Mouse (Mus musculus): ENCODE results near the gene Zfand2b. TPM values are rescaled to one million over a fixed set of nuclear protein-coding genes. Genes with fewer than 3 reads are reported as not detected.

Zfand2b gene
- total and polyA plus RNA-seq, 3 experiments: 15.7 to 40.7 (median 19.5) TPM

DNA sequence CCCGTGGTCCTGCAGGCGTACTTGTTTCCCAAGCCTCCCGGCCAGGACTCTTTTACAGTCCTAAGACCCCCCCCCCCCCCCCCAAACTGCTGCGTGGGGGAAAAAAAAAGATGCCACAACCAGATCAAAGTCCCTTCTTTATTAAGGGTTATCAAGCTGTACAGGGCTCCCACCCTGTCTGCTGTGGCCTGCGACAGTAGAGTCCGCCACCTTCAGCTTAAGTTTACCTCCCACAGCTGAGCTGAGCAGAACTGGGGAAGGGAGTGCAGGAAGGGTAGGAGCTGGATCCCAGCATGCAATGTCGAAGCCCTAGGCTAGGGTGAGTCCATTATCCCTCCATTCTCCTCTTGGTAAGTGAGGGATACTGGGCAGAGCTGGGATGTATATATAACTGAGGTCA, 12.3 kb downstream of the Zfand2b start:
- H3K4me3 ChIP-seq (replicated peaks in 1 of 3; ENCODE audit: low read depth in 2 of 3, low read length in 2 of 3, poor library complexity in 1 of 3): peak overlapping the region in 1 of 3 experiments; percentile 80

GRCm38 (mm10) chr1:75181377-75181870, 13.0 kb downstream of the Zfand2b start:
- Histone ChIP-seq H3K4me3 (replicated peaks in 1 of 3; ENCODE audit: low read depth in 2 of 3, low read length in 2 of 3, poor library complexity in 1 of 3) (no peak overlapping the region), H3K79me2 (replicated peaks; ENCODE audit: control insufficient read depth, extremely low read depth, insufficient read depth, poor library complexity, severe bottlenecking) (no peaks in the 10 kb centered on the region), H3K27me3 (replicated peaks) (no peaks in the 10 kb centered on the region), H3K36me3 (replicated peaks in 1 of 2; ENCODE audit: control insufficient read depth in 1 of 2, insufficient read depth in 1 of 2, low read length in 1 of 2) (peaks cover 45 to 73% of the 10 kb centered on the region in 2 experiments), H3K4me1 (ENCODE audit: control insufficient read depth in 1 of 2, insufficient read depth in 2 of 2) (peaks cover 0 to 20% of the 10 kb centered on the region in 2 experiments; a peak in 3 of 4 replicates), H3K9ac (ENCODE audit: insufficient read depth, low read depth) (no peak overlapping the region), H3K4me2 (ENCODE audit: insufficient read depth, low read depth, poor library complexity, severe bottlenecking) (no peak overlapping the region), H3K27ac (ENCODE audit: insufficient read depth, low read depth) (no peak overlapping the region), H3K9me3 (replicated peaks; ENCODE audit: low read length) (peaks cover 3% of the 10 kb centered on the region)
- no peak for TF ChIP-seq BHLHE40 (IDR thresholded peaks at IDR 0.05; ENCODE audit: low read depth, low read length)
- TF ChIP-seq ZC3H11A (IDR thresholded peaks at IDR 0.05; ENCODE audit: low read depth, low read length): no peak
- no peak for TF ChIP-seq CHD2 (IDR thresholded peaks at IDR 0.05; ENCODE audit: low read length)
- no peak for TF ChIP-seq ZNF384 (IDR thresholded peaks at IDR 0.05; ENCODE audit: low read depth, low read length)
- TF ChIP-seq MEF2A (IDR thresholded peaks at IDR 0.05; ENCODE audit: borderline replicate concordance, low read depth, low read length): no peak
- no peak for TF ChIP-seq CTCF (conservative IDR thresholded peaks at IDR 0.05 in 1 of 2, IDR thresholded peaks at IDR 0.05 in 1 of 2; ENCODE audit: low read depth in 2 of 2, low read length in 2 of 2)
- TF ChIP-seq USF2 (conservative IDR thresholded peaks at IDR 0.05; ENCODE audit: low read depth, low read length): no peak
- TF ChIP-seq PAX5 (IDR thresholded peaks at IDR 0.05; ENCODE audit: low read length): no peak
- TF ChIP-seq MAFK (IDR thresholded peaks at IDR 0.05; ENCODE audit: insufficient replicate concordance, low read length): no peak
- no peak for TF ChIP-seq CHD1 (IDR thresholded peaks at IDR 0.05; ENCODE audit: low read depth, low read length)
- no peak for TF ChIP-seq HCFC1 (IDR thresholded peaks at IDR 0.05; ENCODE audit: low read depth, low read length)
- dilution Hi-C loops (cut with MboI; ENCODE audit: extremely low pct_ligation_motif_present, extremely low pct_unique_long_range_greater_than_20kb, low sequenced_read_pairs) (no loop called here), in situ Hi-C loops (cut with MboI; ENCODE audit: low pct_ligation_motif_present, low pct_unique_long_range_greater_than_20kb, low sequenced_read_pairs) (no loop called here)
- DNase-seq (ENCODE audit: extremely low read depth): no peak

More for the DNA sequence above, 12.3 kb downstream of the Zfand2b start:
- TF ChIP-seq CHD1 (IDR thresholded peaks at IDR 0.05; ENCODE audit: low read depth, low read length) (no peak), USF2 (conservative IDR thresholded peaks at IDR 0.05; ENCODE audit: low read depth, low read length) (no peak), PAX5 (IDR thresholded peaks at IDR 0.05; ENCODE audit: low read length) (no peak), IRF4 (IDR thresholded peaks at IDR 0.05; ENCODE audit: low read depth, low read length) (no peak), MEF2A (IDR thresholded peaks at IDR 0.05; ENCODE audit: borderline replicate concordance, low read depth, low read length) (no peak), CTCF (conservative IDR thresholded peaks at IDR 0.05 in 1 of 2, IDR thresholded peaks at IDR 0.05 in 1 of 2; ENCODE audit: low read depth in 2 of 2, low read length in 2 of 2) (no peak), CHD2 (IDR thresholded peaks at IDR 0.05; ENCODE audit: low read length) (no peak), ETS1 (conservative IDR thresholded peaks at IDR 0.05; ENCODE audit: low read depth, low read length) (no peak), ZKSCAN1 (IDR thresholded peaks at IDR 0.05; ENCODE audit: borderline replicate concordance, low read depth, low read length) (no peak), UBTF (IDR thresholded peaks at IDR 0.05; ENCODE audit: low read depth, low read length) (no peak), BHLHE40 (IDR thresholded peaks at IDR 0.05; ENCODE audit: low read depth, low read length) (no peak), SMC3 (IDR thresholded peaks at IDR 0.05; ENCODE audit: low read depth, low read length) (no peak), ELF1 (IDR thresholded peaks at IDR 0.05; ENCODE audit: low read depth, low read length) (no peak)
- no peak for DNase-seq (ENCODE audit: extremely low read depth)
- peaks cover 3% of the 10 kb centered on the region for H3K9me3 ChIP-seq (replicated peaks; ENCODE audit: low read length)
- H3K36me3 ChIP-seq (replicated peaks in 1 of 2; ENCODE audit: control insufficient read depth in 1 of 2, insufficient read depth in 1 of 2, low read length in 1 of 2): peaks cover 45 to 73% of the 10 kb centered on the region in 2 experiments
- H3K4me1 ChIP-seq (ENCODE audit: control insufficient read depth in 1 of 2, insufficient read depth in 2 of 2): peaks cover 0 to 20% of the 10 kb centered on the region in 2 experiments; a peak in 3 of 4 replicates
- H3K4me2 ChIP-seq (ENCODE audit: insufficient read depth, low read depth, poor library complexity, severe bottlenecking): peak overlapping the region; percentile 24; the same call in 1 of the 2 replicates
- no peaks in the 10 kb centered on the region for H3K79me2 ChIP-seq (replicated peaks; ENCODE audit: control insufficient read depth, extremely low read depth, insufficient read depth, poor library complexity, severe bottlenecking)
- in situ Hi-C loops (cut with MboI; ENCODE audit: low pct_ligation_motif_present, low pct_unique_long_range_greater_than_20kb, low sequenced_read_pairs): no loop called here
- dilution Hi-C loops (cut with MboI; ENCODE audit: extremely low pct_ligation_motif_present, extremely low pct_unique_long_range_greater_than_20kb, low sequenced_read_pairs): no loop called here
- no peak overlapping the region for H3K27ac ChIP-seq (ENCODE audit: insufficient read depth, low read depth)
- H3K27me3 ChIP-seq (replicated peaks): no peaks in the 10 kb centered on the region
- no peak overlapping the region for H3K9ac ChIP-seq (ENCODE audit: insufficient read depth, low read depth)
